Mouse (Mus musculus) hindbrain, postnatal 0 days (tissue): ENCODE results near the gene Dip2b. TPM values are rescaled to one million over a fixed set of nuclear protein-coding genes. Genes with fewer than 3 reads are reported as not detected.

ENCODE experiments used
- ATAC-seq: fragments of 200-750 bp; cut with Nextera tagmentation; 2 replicates; pipeline ENCODE4 v1.8.0; 2017; ENCODE audit warnings: mild to moderate bottlenecking, moderate TSS enrichment, moderate library complexity
- DNase-seq: peaks from one replicate; pipeline ENCODE4 v3.0.0-alpha.2; 2015; ENCODE audit warnings: low spot score
- H3K27ac ChIP-seq: fragments of 300-500 bp; sonication (generic); 2 replicates; pipeline ENCODE4 v1.5.1; 2014; ENCODE audit warnings: mild to moderate bottlenecking
- H3K27me3 ChIP-seq: fragments of 300-500 bp; sonication (generic); 2 replicates; pipeline ENCODE4 v1.6.1; 2014; ENCODE audit warnings: low read length, mixed read lengths; ENCODE audit not compliant: insufficient read depth
- H3K36me3 ChIP-seq: fragments of 300-500 bp; sonication (generic); 2 replicates; pipeline ENCODE4 v1.6.1; 2014; ENCODE audit warnings: low read length, mixed read lengths; ENCODE audit not compliant: insufficient read depth
- H3K4me1 ChIP-seq: fragments of 300-500 bp; sonication (generic); 2 replicates; pipeline ENCODE4 v1.6.1; 2014; ENCODE audit warnings: antibody characterized with exemption, low read length, mixed read lengths; ENCODE audit not compliant: insufficient read depth
- H3K4me2 ChIP-seq: fragments of 300-500 bp; sonication (generic); 2 replicates; pipeline ENCODE4 v1.6.1; 2014; ENCODE audit warnings: low read depth, mild to moderate bottlenecking, low read length, moderate library complexity, mixed read lengths
- H3K4me3 ChIP-seq: fragments of 300-500 bp; sonication (generic); 2 replicates; pipeline ENCODE4 v1.5.1; 2014; ENCODE audit warnings: low read length
- H3K9ac ChIP-seq: fragments of 300-500 bp; sonication (generic); replicated peaks from 2 replicates; pipeline ENCODE4 v1.6.1; 2014; ENCODE audit warnings: mild to moderate bottlenecking, low read length, moderate library complexity, mixed read lengths
- H3K9me3 ChIP-seq: fragments of 300-500 bp; sonication (generic); 2 replicates; pipeline ENCODE4 v1.6.1; 2016; ENCODE audit warnings: low read length, mixed read lengths
- CTCF ChIP-seq: IDR thresholded peaks from 2 replicates; pipeline ENCODE4 v1.5.1; 2016; ENCODE audit warnings: antibody characterized with exemption, control low read depth, low read depth
- WGBS: fragments of 180-500 bp; shearing (Covaris S2); extraction: QIAGEN DNeasy Blood & Tissue Kit; methylation state at CpG from one replicate; pipeline ENCODE4 v1.1.7; 2014; 5-methylcytosine and 5-hydroxymethylcytosine counted together
- polyA plus RNA-seq: library from polyadenylated mRNA; unstranded; fragments of >200 nt; fragmentation: Nextera tagmentation; extraction: Ambion mirVana; gene quantifications from 2 replicates; pipeline ENCODE4 v1.2.1, GENCODE M21; 2015
- total RNA-seq: library from RNA; depleted of rRNA; stranded (reverse); fragments of >200 nt; gene quantifications from 2 replicates; pipeline ENCODE4 v1.2.3, GENCODE M21; 2014

Gene Dip2b
- total and polyA plus RNA-seq, 2 experiments from 2014 or later = 11.9 to 44.7 TPM

DNA sequence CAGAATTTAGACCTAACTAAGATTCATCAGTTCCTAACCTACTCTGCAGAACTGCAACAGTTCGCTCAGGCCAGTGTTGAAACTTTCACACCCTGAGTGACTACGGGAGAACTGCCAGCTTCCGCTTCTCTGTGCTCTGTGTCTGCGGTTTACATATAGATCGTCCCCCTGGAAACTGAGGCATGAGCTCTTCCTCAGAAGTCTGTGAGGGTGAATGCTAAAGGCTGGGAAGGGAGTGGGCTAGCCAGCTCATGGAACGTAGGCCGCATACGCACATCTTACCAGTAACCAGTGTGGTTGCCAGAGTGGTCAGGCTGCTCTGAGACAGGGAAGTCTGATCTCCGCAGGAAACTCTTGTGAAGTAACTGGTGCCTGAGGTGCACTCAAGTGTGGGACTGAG is 177.7 kb downstream of the Dip2b start:
- H3K4me1 ChIP-seq = no peaks in the 10 kb centered on the region
- H3K4me2 ChIP-seq = no peak overlapping the region
- H3K27me3 ChIP-seq = no peaks in the 10 kb centered on the region
- no peak overlapping the region for H3K4me3 ChIP-seq
- peaks cover 46% of the 10 kb centered on the region for H3K36me3 ChIP-seq
- WGBS = 90% methylated on average over 9 of the region's 9 CpGs
- no peak for DNase-seq
- no peak for TF ChIP-seq CTCF
- ATAC-seq = no peak
- no peak overlapping the region for H3K9ac ChIP-seq
- no peaks in the 10 kb centered on the region for H3K9me3 ChIP-seq
- no peak overlapping the region for H3K27ac ChIP-seq

- no peak overlapping the region for H3K27ac ChIP-seq
- H3K9ac ChIP-seq = no peak overlapping the region
- no peaks in the 10 kb centered on the region for H3K27me3 ChIP-seq
- no peak for TF ChIP-seq CTCF
- H3K4me3 ChIP-seq = no peak overlapping the region
- no peak overlapping the region for H3K4me2 ChIP-seq
- WGBS = 96% methylated on average over 3 of the region's 3 CpGs
- no peak for DNase-seq
- no peak for ATAC-seq
- H3K4me1 ChIP-seq = no peaks in the 10 kb centered on the region
- H3K9me3 ChIP-seq = no peaks in the 10 kb centered on the region
- peaks cover 29% of the 10 kb centered on the region for H3K36me3 ChIP-seq
Observed at GRCm38 (mm10) chr15:100218018-100218417, 179.6 kb downstream of the Dip2b start.

DNA sequence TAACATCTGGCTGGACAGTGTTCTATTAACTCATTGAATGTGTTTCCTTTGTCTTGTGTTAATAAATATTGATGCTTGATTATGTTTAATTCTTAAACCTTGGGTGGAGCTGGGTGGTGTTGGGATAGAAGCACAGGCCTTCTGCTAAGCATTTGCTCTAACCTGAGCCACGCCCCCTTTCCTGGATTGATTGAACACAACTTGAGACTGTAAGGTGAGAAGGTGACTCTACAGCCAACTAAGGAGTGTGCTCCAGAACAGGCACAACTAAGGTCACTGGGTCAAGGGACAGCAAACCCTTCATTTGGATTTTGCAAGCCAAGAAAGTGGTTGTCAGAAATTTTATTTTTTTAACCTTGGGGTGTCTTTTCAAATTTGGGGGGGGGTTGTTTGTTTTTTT is 180.9 kb downstream of the Dip2b start:
- no peak for DNase-seq
- H3K36me3 ChIP-seq = peaks cover 17% of the 10 kb centered on the region
- H3K27me3 ChIP-seq = no peaks in the 10 kb centered on the region
- no peak overlapping the region for H3K9ac ChIP-seq
- no peak overlapping the region for H3K27ac ChIP-seq
- TF ChIP-seq CTCF = no peak
- H3K9me3 ChIP-seq = no peaks in the 10 kb centered on the region
- H3K4me3 ChIP-seq = no peak overlapping the region
- no peak for ATAC-seq
- no peak overlapping the region for H3K4me2 ChIP-seq
- H3K4me1 ChIP-seq = no peaks in the 10 kb centered on the region
- 89% methylated on average over 1 of the region's 1 CpGs for WGBS

DNA sequence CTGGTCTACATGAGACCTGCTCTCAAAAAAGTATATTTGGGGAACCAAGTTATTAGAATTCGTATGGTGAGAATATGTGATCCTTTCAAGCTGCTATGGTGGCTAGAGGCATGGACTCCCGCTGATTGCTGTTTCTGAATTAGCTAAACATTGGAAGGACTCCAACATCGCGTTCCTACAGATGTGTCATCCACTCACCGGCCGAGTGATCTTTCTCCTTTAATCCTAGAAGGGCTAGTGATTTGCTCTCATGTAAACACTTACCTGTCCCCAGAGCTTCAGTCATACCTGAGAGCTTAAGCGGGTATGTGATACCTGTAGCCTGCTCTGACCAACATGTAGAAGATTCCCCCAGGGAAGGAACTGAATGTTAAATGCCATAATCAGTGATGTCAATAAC is 182.5 kb downstream of the Dip2b start:
- no peak overlapping the region for H3K9ac ChIP-seq
- no peak for ATAC-seq

GRCm38 (mm10) chr15:100225381-100225780 is 186.9 kb downstream of the Dip2b start:
- no peaks in the 10 kb centered on the region for H3K27me3 ChIP-seq
- no peak for ATAC-seq
- peak overlapping the region; percentile 100; the same call in 1 of the 2 replicates for H3K27ac ChIP-seq

More for the DNA sequence above, 182.5 kb downstream of the Dip2b start:
- no peak overlapping the region for H3K4me2 ChIP-seq
- H3K4me1 ChIP-seq = no peaks in the 10 kb centered on the region
- DNase-seq = no peak
- H3K27me3 ChIP-seq = no peaks in the 10 kb centered on the region
- H3K4me3 ChIP-seq = no peak overlapping the region
- H3K9me3 ChIP-seq = no peaks in the 10 kb centered on the region
- 73% methylated on average over 7 of the region's 7 CpGs for WGBS
- no peak overlapping the region for H3K27ac ChIP-seq
- no peak for TF ChIP-seq CTCF
- peaks cover 3% of the 10 kb centered on the region; the same call in 1 of the 2 replicates for H3K36me3 ChIP-seq

GRCm38 (mm10) chr15:100225891-100226290 is 187.4 kb downstream of the Dip2b start:
- ATAC-seq (no peak), DNase-seq (peak; percentile 59)
- 76% methylated on average over 1 of the region's 1 CpGs for WGBS
- H3K36me3 ChIP-seq = no peaks in the 10 kb centered on the region
- no peaks in the 10 kb centered on the region for H3K9me3 ChIP-seq
- H3K27ac ChIP-seq = peak overlapping the region; percentile 100; the same call in 1 of the 2 replicates
- no peak overlapping the region for H3K4me3 ChIP-seq
- no peak overlapping the region for H3K9ac ChIP-seq
- no peak overlapping the region for H3K4me2 ChIP-seq
- H3K27me3 ChIP-seq = no peaks in the 10 kb centered on the region
- peaks cover 5% of the 10 kb centered on the region for H3K4me1 ChIP-seq
- no peak for TF ChIP-seq CTCF

More at GRCm38 (mm10) chr15:100225381-100225780, 186.9 kb downstream of the Dip2b start:
- H3K9me3 ChIP-seq = no peaks in the 10 kb centered on the region
- DNase-seq = no peak
- peaks cover 5% of the 10 kb centered on the region for H3K4me1 ChIP-seq
- no peak overlapping the region for H3K9ac ChIP-seq
- no peak for TF ChIP-seq CTCF
- H3K4me3 ChIP-seq = no peak overlapping the region
- no peaks in the 10 kb centered on the region for H3K36me3 ChIP-seq
- WGBS = 88% methylated on average over 4 of the region's 4 CpGs
- no peak overlapping the region for H3K4me2 ChIP-seq

DNA sequence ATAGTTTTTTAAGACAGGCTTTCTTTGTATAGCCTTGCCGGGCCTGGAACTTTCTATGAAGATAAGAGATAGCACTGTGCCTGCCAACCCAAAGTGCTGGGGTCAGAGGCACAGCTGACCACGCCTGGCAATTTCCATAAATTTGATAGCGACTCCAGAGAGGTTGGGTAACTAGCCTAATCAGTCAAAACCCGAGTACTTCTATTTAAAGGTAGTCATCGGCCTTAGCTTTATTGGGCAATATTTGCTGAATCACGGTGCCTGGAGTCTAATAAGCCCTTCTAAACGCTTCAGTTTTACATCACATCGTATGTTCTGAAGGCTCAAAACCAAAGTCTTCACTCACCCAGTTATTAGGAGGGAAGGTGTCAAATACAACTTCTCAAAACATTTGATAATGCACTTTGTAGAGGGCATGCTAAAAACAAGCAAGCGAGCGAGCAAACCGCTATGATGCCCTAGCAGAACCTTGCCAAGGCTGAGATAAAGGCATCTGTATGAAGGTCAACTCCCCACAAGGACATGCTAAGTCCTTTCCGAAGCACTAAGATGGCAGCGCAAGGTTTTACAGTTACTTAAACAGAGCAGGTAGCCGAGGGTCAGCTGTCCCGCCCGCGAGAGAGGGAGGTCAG is 188.7 kb downstream of the Dip2b start:
- WGBS = 3% methylated on average over 17 of the region's 17 CpGs
- DNase-seq (no peak), ATAC-seq (peak; percentile 63; the same call in 1 of the 2 replicates)
- peaks cover 5% of the 10 kb centered on the region for H3K4me1 ChIP-seq
- H3K9ac ChIP-seq = peak overlapping the region; percentile 97
- no peaks in the 10 kb centered on the region for H3K9me3 ChIP-seq
- H3K36me3 ChIP-seq = no peaks in the 10 kb centered on the region
- peak overlapping the region; percentile 75 for H3K4me2 ChIP-seq
- H3K4me3 ChIP-seq = peak overlapping the region; percentile 86
- TF ChIP-seq CTCF = no peak
- no peaks in the 10 kb centered on the region for H3K27me3 ChIP-seq
- peak overlapping the region; percentile 100 for H3K27ac ChIP-seq
